Mouse (Mus musculus) common myeloid progenitor, adult 5-6 weeks (primary cell): ENCODE data around the gene Gm19684. TPM values are rescaled to one million over a fixed set of nuclear protein-coding genes. Genes with fewer than 3 reads are reported as not detected.
"Not testable (repeated sequence)": the region's sequence is repeated elsewhere in the genome, so short reads cannot be mapped to it uniquely, and the experiment has no call there.

Experiments
- ATAC-seq: replicated peaks from 2 replicates; pipeline ENCODE4 v1.8.0; 2016; ENCODE audit warnings: low read depth, mild to moderate bottlenecking, moderate TSS enrichment, inconsistent platforms; ENCODE audit not compliant: poor library complexity, severe bottlenecking
- total RNA-seq: library from RNA; stranded (forward); fragments of 200-1000, 187-1606 nt; gene quantifications from 2 replicates; pipeline ENCODE4 v1.2.3, GENCODE M21; 2017

Gene Gm19684
- total RNA-seq, 1 experiment from 2014 or later, result 0.96 TPM

DNA sequence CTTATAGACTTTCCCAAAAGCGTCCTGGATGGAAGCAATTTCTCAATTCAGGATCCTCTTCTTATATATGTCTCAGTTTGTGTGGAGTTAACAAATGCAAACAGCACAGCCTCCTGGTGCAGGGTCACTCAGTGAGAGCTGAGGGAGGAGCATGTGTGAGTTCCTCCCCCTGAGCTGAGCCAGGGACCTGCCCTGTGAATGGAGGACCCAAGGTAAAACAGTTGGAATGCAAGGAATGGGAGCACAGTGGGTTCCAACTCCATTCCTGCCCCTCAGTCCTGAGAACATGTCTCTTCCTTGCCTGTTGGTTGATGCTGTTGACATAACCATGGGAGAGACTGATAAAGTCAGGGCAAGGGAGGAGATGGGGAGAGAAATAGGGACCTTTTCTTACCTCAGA is 47.6 kb downstream of the Gm19684 start:
- ATAC-seq, result not testable (repeated sequence)

DNA sequence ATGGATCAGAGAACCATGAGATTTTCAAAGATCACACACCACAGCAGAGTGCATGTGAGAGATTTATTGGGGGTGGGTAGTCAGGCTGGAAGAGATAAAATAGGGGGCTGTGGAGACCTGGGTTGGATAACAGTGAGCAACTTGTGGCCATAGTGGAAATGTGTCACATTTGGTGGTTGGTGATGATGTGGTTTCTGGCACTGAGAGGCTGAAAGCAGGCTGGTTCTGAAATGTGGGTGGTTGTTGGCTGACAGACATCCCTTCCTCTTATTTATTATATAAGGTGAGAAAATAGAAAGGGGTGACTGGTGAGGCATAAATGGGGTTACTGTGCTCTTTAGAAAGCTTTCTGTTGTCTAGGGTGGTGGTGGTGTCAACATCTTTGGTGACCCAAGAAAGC is 48.3 kb downstream of the Gm19684 start:
- ATAC-seq, result 0 out of 2 replicates have a peak, but pooled peaks have one; percentile 36

DNA sequence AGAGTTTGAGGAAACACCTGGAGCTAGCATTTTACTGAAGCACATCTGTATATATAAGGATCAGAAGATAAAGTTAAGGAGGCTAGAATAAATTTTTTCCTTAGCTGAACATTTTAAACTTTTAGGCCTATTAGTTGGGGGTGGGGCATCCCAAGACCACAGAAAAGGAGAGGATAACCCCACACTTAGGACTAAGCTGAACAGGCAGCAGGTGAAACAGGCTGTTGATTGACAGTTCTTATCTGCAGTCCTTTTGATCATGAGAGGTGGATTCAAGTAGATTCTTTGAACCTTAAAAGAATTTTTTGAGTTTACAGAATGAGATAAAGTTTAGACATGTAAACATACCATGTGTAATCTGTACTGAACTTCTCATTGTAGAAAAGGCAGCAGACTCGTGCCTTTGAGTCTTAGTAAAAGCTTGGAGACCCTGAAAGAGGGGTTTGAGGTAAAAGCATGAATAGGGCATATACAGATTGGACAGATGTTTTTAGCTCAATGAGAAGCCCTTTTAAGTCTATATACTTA is 48.9 kb downstream of the Gm19684 start:
- ATAC-seq, result no peak

DNA sequence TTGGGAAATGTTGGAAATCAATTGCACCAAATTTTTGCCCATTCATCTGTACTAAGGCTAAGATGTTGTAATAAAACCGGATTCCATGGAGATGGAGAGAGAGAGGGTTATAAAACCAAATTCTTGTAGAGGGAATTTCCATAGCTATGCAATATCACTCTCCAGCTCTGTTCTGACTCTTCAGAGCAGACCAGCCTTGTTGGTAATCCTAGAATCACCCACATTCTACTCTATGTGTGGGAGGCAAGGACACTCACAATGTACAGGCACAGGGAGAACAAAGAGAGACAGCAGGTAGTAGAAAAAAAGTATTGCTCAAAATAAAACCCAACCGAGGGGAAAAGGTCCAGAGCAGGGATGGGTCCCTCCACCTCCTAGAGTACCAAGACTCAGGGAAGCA is 54.7 kb downstream of the Gm19684 start:
- ATAC-seq, result not testable (repeated sequence)

DNA sequence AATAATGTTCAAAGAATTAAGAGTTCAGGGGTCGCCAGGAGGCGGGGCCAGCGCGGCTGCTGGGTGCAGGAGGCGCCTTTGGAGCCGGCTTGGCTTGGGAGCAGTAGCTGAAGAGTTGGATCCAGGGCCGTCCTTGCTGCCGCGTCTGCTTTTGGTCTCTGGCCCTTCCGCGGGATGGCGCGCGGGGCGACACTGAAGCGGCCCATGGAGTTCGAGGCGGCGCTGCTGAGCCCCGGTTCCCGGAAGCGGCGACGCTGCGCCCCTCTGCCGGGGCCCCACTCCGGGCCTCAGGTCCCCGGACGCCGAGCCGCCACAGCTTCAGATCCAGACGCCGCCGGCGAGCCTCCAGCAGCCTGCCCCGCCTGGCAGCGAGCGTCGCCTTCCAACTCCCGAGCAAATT is 57.5 kb downstream of the Gm19684 start:
- ATAC-seq, result peak; percentile 74

Other genes starting within 250 kb of the Gm19684 start
- 42.3 and 52.4 TPM in 2 replicates for gene Dhx16, start 241.9 kb upstream of the Gm19684 start, total RNA-seq
- gene 2310061I04Rik, start 224.2 kb upstream of the Gm19684 start, total RNA-seq, result 6.3 and 10.9 TPM in 2 replicates
- 10.8 and 13.6 TPM in 2 replicates for gene Atat1, start 211.6 kb upstream of the Gm19684 start, total RNA-seq
- 52.4 and 66.3 TPM in 2 replicates for gene Mrps18b, start 205.3 kb upstream of the Gm19684 start, total RNA-seq
- 101 and 107 TPM in 2 replicates for gene Ppp1r10, start 205.2 kb upstream of the Gm19684 start, total RNA-seq
- 236 and 291 TPM in 2 replicates for gene Abcf1, start 151.9 kb upstream of the Gm19684 start, total RNA-seq
- gene Gnl1, start 141.8 kb upstream of the Gm19684 start, total RNA-seq, result 23.0 and 23.1 TPM in 2 replicates
- 8.3 and 9.7 TPM in 2 replicates for gene Prr3, start 141.4 kb upstream of the Gm19684 start, total RNA-seq
- gene H2-T24, start 101.1 kb upstream of the Gm19684 start, total RNA-seq, result 15.3 and 16.4 TPM in 2 replicates
- gene H2-T23, start 88.8 kb upstream of the Gm19684 start, total RNA-seq, result 128 and 151 TPM in 2 replicates
- gene H2-T22, start 78.9 kb upstream of the Gm19684 start, total RNA-seq, result 42.8 and 48.6 TPM in 2 replicates
- gene Gm6034, start 78.7 kb upstream of the Gm19684 start, total RNA-seq, result not detected in 2 replicates
- gene Gm11127, start 63.3 kb upstream of the Gm19684 start, total RNA-seq, result 0.05 TPM in 1 of 2 replicates, not detected in the other
- gene Gm7030, start 7.7 kb downstream of the Gm19684 start, total RNA-seq, result not detected in 2 replicates
- not detected in 2 replicates for gene Gm8909, start 46.9 kb downstream of the Gm19684 start, total RNA-seq
- not detected in 2 replicates for gene H2-T3, start 68.6 kb downstream of the Gm19684 start, total RNA-seq
- 19.6 and 21.1 TPM in 2 replicates for gene Rpp21, start 136.4 kb downstream of the Gm19684 start, total RNA-seq
- gene Trim39, start 150.6 kb downstream of the Gm19684 start, total RNA-seq, result 12.8 and 18.4 TPM in 2 replicates
- gene H2-M10.2, start 164.8 kb downstream of the Gm19684 start, total RNA-seq, result not detected in 2 replicates
- not detected in 2 replicates for gene H2-M10.1, start 204.5 kb downstream of the Gm19684 start, total RNA-seq
- not detected in 2 replicates for gene H2-M10.3, start 246.7 kb downstream of the Gm19684 start, total RNA-seq